In the genomic region with DNA sequence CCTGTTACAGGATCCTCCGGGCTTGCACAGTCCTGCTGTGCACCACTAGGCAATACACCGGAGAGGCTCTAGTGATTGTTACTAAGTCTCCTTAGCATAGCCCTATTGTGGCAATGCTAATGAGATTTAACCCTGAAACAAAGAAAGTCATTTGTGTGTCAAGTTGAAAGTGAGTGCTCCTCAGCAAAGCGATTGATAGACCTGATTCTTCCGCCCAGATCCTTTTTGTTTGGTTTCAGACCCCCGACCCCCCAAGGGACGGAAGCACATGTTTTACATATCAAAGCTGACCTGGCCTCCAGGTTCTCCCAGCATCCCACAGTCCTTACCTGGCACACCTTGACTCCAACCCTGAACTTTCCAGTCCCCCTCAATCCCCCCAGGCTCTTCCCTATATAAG, we compare ENCODE assay signal across 28 mouse cellular contexts. TPM values are rescaled to one million over a fixed set of nuclear protein-coding genes. Genes with fewer than 3 reads are reported as not detected.
"Had no signal": no experiment of that assay in that cellular context is flagged by ENCODE, and none has a peak within 500 bp of the region (broad histone marks: within the 10 kb centered on the region; RNA-seq: fewer than 3 reads in every experiment).

No protein-coding gene starts in this region.

- DNase-seq: gastrocnemius, adult 2 months; gastrocnemius, postnatal 10 days; gastrocnemius, postnatal 25 days; heart, adult 2 months; heart, postnatal 10 days; heart, postnatal 4 days; kidney, adult 18-20 months; kidney, adult 8-10 months; kidney, postnatal 10 days; kidney, postnatal 25 days; kidney, postnatal 4 days; layer of hippocampus, postnatal 36 days; liver; lung, adult 18-20 months had no signal

- H3K4me1 ChIP-seq: heart, embryonic 10.5 days; heart, embryonic 12.5 days; intestine, embryonic 15.5 days; liver, embryonic 12.5 days had no signal

- H3K9ac ChIP-seq: heart, embryonic 12.5 days; hindbrain, embryonic 14.5 days; intestine, embryonic 15.5 days; limb, embryonic 12.5 days; liver, embryonic 12.5 days; liver, embryonic 14.5 days had no signal

- H3K27me3 ChIP-seq: heart, embryonic 12.5 days; intestine, embryonic 15.5 days; limb, embryonic 12.5 days had no signal

- H3K36me3 ChIP-seq: heart, embryonic 10.5 days; heart, embryonic 12.5 days; hindbrain, embryonic 10.5 days; intestine, embryonic 15.5 days; limb, embryonic 10.5 days; limb, embryonic 12.5 days; liver, embryonic 12.5 days had no signal

- H3K4me2 ChIP-seq: heart, embryonic 12.5 days; hindbrain, embryonic 14.5 days; intestine, embryonic 15.5 days; limb, embryonic 12.5 days; liver, embryonic 12.5 days had no signal

- H3K9me3 ChIP-seq: heart, embryonic 10.5 days; heart, embryonic 12.5 days; hindbrain, embryonic 10.5 days; intestine, embryonic 15.5 days; limb, embryonic 10.5 days; limb, embryonic 12.5 days; liver, embryonic 12.5 days had no signal

- ATAC-seq: hindbrain, embryonic 16.5 days; inflammation-experienced regulatory T-cells, adult 6 months; intestine, embryonic 15.5 days; intestine, postnatal 0 days; liver, embryonic 12.5 days had no signal

- H3K27ac ChIP-seq: gastrocnemius, adult 2 months; heart, adult 2 months; heart, embryonic 10.5 days; hindbrain, embryonic 14.5 days; intestine, embryonic 15.5 days; layer of hippocampus, adult 2 months; limb, embryonic 10.5 days; limb, embryonic 12.5 days; liver, embryonic 12.5 days; liver, embryonic 14.5 days had no signal

- H3K4me3 ChIP-seq: gastrocnemius, adult 2 months; heart, adult 2 months; heart, embryonic 10.5 days; heart, embryonic 12.5 days; hindbrain, embryonic 10.5 days; intestine, embryonic 15.5 days; layer of hippocampus, adult 2 months; limb, embryonic 10.5 days; limb, embryonic 12.5 days; liver, embryonic 12.5 days had no signal

RNA-seq across cellular contexts. Expression of gene Vwa3b, which starts 40.5 kb away (rescaled TPM):
- polyA plus RNA-seq: heart, embryonic 10.5 days; heart, embryonic 12.5 days; kidney, embryonic 14.5 days; liver, embryonic 12.5 days; liver, embryonic 14.5 days had no signal
